Mouse (Mus musculus) right cerebral cortex, postnatal 4 days (tissue): ENCODE results near the gene Naa50.

Experiments
- DNase-seq: peaks from one replicate; pipeline ENCODE4 v3.0.0-alpha.2; 2022

The Naa50 gene

DNA sequence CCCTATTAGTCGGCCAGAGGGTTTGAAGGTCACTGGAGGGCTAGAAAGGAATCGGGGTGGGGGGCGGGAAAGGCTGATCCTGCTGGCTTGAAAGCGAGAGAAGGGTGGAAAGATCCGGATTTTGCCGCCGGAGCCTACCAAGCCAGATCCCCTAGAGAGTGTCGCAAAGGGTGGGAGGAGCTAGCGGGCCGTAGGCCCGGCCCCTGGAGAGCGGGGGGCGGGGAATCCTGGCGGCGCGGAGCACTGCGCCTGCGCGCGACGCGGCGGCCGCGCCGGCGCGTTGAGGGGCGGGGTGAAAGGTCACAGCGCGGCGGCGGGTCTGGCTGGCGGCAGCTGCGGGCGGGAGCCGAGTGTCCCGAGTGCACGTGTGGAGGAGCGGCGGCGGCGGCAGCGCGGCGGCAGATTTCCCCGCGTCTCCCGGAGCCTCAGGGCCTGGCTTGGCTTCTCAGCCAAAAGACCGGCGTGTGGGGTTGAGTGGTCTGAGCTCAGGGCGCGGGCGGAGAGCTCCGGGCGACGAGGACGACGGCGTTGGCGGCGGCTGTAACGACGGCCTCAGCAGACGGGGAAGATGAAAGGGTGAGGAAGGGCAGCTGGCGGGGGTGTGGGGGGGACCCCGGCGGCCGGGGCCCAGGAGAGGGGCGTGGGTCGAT is at the start of gene Naa50, which contains the start of gene Atp6v1a:
Gene Naa50 (plus strand): TSS at position 295 of the 650 bp plus-strand sequence.
Gene Atp6v1a (minus strand): TSS at position 170 of the 650 bp plus-strand sequence.
- DNase-seq: peak; percentile 96

DNA sequence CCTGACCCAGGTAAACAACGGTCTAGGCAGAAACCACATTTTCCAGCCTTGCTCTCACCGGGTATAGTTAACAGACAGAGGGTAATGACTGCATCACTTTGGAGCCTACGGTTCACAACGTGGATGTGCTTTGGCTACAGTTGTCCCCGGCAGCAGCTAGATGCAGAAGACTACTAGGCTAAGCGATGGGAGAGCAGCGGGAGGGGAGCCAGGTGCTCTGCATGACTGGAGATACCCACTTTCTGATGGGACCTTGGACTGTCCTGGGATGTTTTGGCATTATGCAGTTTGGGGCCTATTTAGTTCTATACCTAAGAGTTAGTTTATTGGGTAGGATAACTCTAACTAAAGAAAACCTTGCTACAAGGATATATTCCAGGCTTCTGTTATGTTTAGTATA is 40.3 kb upstream of the Naa50 start:
- no peak for DNase-seq

- no peak for DNase-seq
Observed at GRCm38 (mm10) chr16:44101181-44101710, 38.4 kb upstream of the Naa50 start.

- no peak for DNase-seq
Observed at GRCm38 (mm10) chr16:44102925-44103324, 36.7 kb upstream of the Naa50 start.

DNA sequence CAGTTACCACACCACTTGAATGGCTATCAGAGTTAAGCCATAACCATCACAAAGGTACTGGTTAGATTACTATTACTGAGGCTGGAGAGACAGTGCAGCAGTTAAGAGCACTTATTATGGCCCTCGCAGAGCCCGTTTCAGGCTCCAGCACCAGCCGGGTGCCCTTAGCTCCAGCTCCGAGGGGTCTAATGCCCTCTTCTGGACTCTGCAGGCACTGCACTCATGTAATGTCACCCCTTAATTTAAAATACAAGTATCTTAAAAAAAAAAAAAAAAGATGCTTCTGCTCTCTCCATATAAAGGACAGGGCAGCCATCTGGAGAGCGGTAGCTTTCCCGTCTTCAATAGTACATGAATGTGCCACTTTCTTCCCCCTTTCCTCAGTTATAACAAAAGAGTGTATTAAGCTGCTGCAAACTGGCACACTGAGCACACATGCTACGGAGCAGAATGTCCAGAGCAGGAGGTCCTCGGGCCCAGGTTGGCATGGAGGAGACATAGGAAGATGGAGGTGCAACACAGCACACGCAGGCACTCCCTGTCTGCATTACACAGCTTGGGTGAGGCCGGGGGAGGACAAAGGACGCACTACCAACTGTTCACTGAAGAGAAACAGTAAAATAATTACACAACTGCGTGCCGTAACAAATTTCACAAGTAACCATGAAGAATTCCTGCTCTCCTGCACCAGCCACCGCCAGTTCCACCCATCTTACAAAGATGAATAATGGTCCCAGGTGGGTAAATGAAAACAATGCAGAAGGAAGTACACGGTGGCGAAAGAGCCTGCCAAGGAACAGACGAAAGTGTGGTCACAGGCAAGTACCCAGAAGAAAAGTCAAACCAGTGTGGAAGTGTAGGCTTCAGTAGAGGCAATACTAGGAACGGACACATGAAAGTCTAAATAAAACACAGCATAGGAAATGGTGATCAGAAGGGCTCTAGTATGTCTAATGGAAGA is 35.5 kb upstream of the Naa50 start:
- no peak for DNase-seq

DNA sequence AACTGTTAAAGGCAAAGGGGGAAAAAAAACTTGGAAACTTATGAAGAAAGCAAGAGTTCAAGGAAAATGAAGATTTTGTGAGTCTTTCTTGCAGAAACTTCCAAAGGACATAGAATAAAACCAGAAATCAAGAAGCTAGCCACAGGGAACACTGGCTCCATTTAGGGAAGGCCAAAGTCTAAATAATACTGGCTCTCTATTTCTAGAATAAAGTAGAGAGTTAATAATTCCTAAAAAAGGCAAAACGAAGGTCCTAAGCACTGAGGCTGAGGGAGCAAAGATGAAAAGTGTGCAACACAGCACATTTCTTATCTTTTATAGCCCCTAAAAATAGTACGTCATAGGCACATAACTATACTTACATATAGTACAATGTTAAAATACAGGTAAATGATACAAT is 34.4 kb upstream of the Naa50 start:
- DNase-seq: no peak

- no peak for DNase-seq
Observed at GRCm38 (mm10) chr16:44109002-44109401, 30.6 kb upstream of the Naa50 start.

DNA sequence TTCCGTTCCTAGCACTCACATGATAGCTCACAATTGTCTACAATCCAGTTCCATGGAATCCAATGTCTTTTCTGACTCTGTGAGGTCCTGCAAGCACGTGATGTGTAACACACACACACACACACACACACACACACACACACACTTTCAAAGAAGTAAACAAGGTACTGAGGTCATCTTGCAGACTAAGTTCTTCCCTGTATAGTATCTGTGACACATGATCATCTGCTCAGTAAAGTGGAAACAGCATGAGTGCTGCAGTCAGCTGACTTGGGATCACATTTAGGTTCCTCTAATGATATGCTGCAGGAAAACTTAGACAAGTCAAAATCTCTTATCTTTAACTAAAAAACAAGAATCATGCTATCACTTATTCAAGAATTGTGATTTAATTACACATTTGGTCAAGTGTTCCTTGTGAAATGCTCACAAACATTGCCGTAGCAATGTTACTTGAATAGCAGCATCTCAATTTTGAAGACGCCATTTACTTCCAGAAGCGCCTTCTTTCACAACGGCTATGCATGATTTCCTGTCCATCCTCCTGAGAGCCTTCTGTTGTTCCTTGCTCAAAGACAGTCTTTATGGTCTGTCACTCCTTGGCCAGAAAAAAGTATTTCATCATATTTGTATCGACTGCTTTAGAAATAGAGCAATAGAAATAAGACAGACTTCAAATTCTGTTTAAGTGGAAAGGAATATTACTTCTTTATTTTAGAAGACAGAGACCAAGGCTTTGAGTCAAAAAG is 19.7 kb upstream of the Naa50 start:
- DNase-seq: no peak

- DNase-seq: no peak
Observed at GRCm38 (mm10) chr16:44122122-44122521, 17.5 kb upstream of the Naa50 start.

DNA sequence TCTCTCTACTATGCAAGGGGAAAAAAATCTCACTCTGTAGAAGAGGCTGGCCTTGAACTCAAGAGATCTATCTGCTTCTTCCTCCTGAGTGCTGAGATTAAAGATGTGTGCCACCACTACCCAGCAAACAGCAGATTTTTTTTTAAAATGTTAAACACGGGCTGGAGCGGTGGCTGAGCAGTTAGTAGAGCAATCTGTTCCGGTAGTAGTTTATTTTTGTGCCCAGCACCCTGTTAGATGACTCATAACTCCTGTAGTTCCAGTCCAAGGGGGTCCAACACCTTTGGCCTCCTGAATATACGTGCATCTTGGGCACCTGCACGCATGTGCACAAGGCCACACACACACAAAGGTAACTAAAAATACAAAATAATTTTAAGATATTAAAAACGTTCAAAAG is 17.1 kb upstream of the Naa50 start:
- no peak for DNase-seq

DNA sequence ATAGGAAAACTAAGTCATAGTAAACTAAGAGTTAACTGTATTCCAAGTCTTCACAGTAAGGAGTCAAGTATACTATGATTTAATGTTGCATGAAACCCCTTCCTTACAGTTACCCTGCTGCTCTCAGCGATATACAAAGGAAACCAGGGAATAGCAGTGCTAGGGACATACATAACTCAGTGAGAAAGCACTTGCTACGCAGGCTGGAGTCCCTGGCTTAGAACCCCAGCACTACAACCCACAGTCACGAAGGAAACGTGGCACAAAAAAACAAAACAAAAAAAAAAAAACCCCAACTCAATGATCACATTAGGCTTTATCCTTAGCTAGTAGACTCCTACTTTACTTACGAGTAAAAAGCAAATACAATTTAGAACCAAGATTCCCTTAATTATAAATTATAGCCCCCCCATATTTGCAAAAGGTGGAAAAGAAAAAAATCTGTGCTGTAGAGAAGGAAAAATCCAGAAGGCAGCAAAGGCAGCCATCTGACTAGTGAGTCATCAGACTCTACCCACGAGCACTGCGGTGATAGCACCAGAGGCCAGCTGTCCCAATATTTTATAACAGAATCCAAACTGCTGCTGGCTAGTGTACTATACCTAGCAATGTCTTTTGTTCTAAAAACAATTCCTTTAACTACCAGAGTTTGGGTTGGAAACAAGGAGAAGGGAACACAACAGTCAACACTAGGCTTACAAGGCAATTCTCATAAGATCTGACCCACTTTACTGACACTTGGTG is 16.5 kb upstream of the Naa50 start:
- DNase-seq: no peak

DNA sequence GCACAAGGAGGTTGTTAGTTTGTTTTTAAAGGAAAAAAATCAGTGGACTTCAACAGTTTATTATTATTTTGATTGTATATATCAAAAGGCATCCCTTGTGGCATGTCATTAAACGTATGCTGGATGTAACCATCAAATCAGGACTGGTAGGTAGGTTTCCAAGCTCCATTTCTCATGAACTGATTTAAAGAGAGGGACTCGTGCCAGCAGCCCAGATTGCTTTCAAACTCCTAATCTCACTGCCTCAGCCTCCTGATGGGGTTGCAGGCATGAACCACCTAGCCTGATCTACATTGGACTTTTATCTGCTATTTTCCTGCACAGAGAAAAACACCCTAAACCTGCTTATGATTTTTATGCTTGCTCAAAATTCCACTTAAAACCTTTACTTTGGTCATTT is 15.8 kb upstream of the Naa50 start:
- no peak for DNase-seq

- no peak for DNase-seq
Observed at GRCm38 (mm10) chr16:44124713-44125112, 14.9 kb upstream of the Naa50 start.

- DNase-seq: no peak
Observed at GRCm38 (mm10) chr16:44125436-44125835, 14.2 kb upstream of the Naa50 start.

- no peak for DNase-seq
Observed at GRCm38 (mm10) chr16:44126437-44126836, 13.2 kb upstream of the Naa50 start.

- DNase-seq: no peak
Observed at GRCm38 (mm10) chr16:44132300-44132699, 7.3 kb upstream of the Naa50 start.

DNA sequence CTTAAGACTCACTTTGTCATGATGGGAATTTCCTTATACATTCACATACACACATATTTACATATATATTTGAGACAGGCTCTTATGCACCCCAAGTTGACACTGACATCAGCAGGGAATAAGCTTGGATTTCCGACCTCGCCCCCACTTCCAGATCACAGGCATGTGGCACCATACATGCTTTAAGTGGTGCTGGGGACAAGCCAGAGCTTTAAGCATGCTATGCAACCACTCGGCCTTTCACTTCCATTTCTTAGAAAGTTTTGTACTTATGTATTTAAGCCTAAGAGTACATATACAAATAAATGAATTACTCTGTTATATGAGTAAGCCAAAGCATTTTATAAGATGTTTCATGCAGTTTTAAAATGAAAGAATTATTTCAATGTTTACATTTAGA is 6.4 kb upstream of the Naa50 start:
- DNase-seq: no peak

- DNase-seq: no peak
Observed at GRCm38 (mm10) chr16:44136511-44137021, 3.1 kb upstream of the Naa50 start.

- no peak for DNase-seq
Observed at GRCm38 (mm10) chr16:44138377-44138978, 1.2 kb upstream of the Naa50 start.

GRCm38 (mm10) chr16:44138979-44139535 is 573 bp upstream of the Naa50 start:
- peak; percentile 80 for DNase-seq

DNA sequence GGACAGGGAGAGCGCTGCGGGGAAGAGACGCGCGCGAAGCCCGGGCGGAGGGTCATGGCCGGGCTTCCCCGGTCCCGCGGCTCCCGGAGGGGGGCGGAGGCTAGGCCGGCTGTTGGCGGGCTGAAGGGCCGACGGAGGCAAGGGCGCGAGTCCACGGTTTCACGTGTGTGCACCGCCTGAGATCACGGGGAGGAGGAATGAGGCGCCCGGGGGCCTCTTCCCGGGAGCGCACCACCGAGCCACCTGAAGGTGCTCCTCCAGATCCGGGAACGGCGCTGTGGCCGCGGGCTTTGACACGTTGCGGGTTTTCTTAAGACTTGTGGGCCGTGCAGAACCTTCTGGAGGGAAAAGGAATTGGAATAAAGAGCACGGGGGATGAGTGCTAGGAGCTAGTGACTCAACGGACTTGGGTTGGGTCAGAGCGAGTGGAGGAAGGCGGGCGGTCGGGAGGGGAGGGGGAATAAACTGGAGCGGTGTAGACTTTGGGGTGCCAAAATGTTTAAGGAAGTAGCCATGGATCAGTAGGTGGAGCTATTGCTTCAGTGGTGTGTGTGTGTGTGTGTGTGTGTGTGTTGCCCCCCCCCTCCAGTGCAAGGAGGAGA is 657 bp downstream of the Naa50 start:
- peak; percentile 54 for DNase-seq
